Mouse (Mus musculus): Measurements from ENCODE around the gene Sema5b. TPM values are rescaled to one million over a fixed set of nuclear protein-coding genes. Genes with fewer than 3 reads are reported as not detected.
A peak's percentile ranks its signal among the peaks of the same experiment; 100 is the strongest.

Gene Sema5b
- total RNA-seq, 2 experiments from 2014 or later: 13.2 to 17.5 TPM

DNA sequence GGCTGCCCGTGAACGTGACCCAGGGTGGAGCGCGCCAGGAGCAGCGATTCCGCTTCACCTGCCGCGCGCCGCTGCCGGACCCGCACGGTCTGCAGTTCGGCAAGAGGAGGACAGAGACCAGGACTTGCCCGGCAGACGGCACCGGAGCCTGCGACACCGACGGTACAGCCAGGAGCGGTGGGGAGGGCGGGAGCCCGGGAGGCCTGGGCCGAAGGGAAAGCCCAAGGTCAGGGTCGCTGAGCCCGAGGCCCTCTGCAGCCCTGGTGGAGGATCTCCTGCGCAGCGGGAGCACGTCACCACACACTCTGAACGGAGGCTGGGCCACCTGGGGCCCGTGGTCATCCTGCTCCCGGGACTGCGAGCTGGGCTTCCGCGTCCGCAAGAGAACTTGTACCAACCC lies 119.3 kb downstream of the Sema5b start:
- intact Hi-C loops (cut with DNase I): no loop called here
- Histone ChIP-seq H3K27ac (no peak overlapping the region), H3K4me3 (no peak overlapping the region)
- no peak for TF ChIP-seq CTCF (IDR thresholded peaks at IDR 0.05)
- no peak for DNase-seq (ENCODE audit: extremely low spot score in 1 of 2, low spot score in 2 of 2)

GRCm38 (mm10) chr16:35663831-35664414 lies 123.0 kb downstream of the Sema5b start:
- TF ChIP-seq CTCF (IDR thresholded peaks at IDR 0.05): no peak
- no peak overlapping the region for H3K4me3 ChIP-seq
- no peak overlapping the region for H3K27ac ChIP-seq
- intact Hi-C loops (cut with DNase I): no loop called here
- no peak for DNase-seq (ENCODE audit: extremely low spot score in 1 of 2, low spot score in 2 of 2)

DNA sequence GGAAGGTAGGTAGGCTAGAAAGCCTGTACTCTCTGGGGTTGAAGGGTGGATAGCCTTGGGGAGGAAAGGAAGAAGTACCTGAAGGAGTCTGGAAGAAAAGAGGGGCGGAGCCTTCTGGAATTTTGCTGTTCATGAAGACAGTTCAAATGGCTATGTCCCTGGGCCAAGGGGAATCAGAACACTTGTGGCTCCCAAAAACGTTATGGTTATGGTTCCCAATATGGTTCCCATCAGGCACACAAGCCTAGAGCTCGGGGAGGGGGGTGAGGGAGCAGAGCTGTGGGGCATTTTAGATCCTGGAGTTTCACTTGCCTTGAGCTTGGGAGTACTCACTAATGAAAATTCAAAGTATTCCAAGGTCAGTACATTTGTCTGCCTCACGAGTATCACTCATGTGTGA lies 123.9 kb downstream of the Sema5b start:
- Histone ChIP-seq H3K27ac (no peak overlapping the region), H3K4me3 (no peak overlapping the region)
- DNase-seq (ENCODE audit: extremely low spot score in 1 of 2, low spot score in 2 of 2): no peak
- intact Hi-C loops (cut with DNase I): no loop called here
- no peak for TF ChIP-seq CTCF (IDR thresholded peaks at IDR 0.05)

- no peak for TF ChIP-seq CTCF (IDR thresholded peaks at IDR 0.05)
- Histone ChIP-seq H3K4me3 (no peak overlapping the region), H3K27ac (no peak overlapping the region)
- intact Hi-C loops (cut with DNase I): no loop called here
- no peak for DNase-seq (ENCODE audit: extremely low spot score in 1 of 2, low spot score in 2 of 2)
These were observed 136.7 kb downstream of the Sema5b start for GRCm38 (mm10) chr16:35677511-35678113.

GRCm38 (mm10) chr16:35678476-35678875 lies 137.5 kb downstream of the Sema5b start:
- Histone ChIP-seq H3K27ac (no peak overlapping the region), H3K4me3 (no peak overlapping the region)
- no peak for DNase-seq (ENCODE audit: extremely low spot score in 1 of 2, low spot score in 2 of 2)
- intact Hi-C loops (cut with DNase I): no loop called here
- no peak for TF ChIP-seq CTCF (IDR thresholded peaks at IDR 0.05)

DNA sequence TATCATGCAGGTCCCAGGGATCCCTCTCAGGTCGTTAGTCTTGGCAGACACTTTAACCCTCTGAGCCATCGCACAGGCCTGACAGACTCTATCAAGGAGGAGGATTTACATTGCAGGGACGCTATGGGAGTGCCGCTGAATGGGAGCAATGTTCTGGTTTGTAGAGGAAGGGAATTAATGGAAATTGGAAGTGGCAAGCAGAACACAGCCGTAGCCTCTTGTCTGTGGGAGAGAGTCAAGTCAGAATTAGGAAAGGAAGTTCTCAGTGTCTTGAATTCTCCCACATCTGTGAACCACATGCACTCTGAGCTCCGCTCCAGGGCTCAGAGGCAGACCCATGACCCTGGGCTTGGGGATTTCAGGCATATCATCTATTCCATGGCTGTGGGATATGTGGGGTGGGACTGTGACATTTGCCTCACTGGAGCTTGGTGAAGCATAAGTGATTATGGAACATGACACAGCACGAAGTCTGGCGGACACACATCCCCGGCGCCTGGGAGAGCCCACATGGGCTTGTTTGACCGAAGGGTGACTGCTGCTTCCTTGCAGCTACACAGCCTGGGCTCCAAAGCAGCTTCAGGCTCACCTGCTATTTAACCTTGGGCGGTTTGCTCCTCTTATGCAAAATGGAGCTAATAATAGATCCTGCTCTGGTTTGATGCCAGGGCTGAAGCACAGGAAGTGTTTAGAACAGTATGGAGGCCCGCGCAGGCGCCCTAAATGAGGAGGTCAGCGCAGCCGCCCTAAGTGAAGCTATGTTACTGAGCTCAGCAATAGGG lies 140.6 kb downstream of the Sema5b start:
- Histone ChIP-seq H3K4me3 (no peak overlapping the region), H3K27ac (no peak overlapping the region)
- DNase-seq (ENCODE audit: extremely low spot score in 1 of 2, low spot score in 2 of 2): no peak
- no peak for TF ChIP-seq CTCF (IDR thresholded peaks at IDR 0.05)
- intact Hi-C loops (cut with DNase I): no loop called here

DNA sequence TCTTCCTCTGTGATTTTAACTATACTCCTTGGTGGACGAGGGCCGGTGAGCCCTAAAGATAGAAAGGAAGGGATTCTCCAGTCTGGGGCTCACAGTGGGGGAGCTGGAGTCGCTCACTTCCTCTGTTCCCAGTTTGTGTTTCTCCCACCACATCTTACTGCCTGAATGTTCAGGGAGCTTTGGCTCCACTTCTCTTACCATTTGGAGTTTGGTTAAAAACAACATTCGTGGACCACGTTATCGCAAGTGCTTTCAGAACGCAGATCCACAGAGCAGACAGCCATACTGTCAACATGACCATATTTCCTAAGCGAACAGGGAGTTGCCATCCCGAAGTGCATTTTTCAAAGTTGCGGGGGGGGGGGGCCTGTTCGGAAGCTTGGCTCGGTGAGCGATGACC lies 144.1 kb downstream of the Sema5b start:
- DNase-seq (ENCODE audit: extremely low spot score in 1 of 2, low spot score in 2 of 2): no peak
- no peak overlapping the region for H3K4me3 ChIP-seq
- H3K27ac ChIP-seq: no peak overlapping the region
- TF ChIP-seq CTCF (IDR thresholded peaks at IDR 0.05): no peak
- intact Hi-C loops (cut with DNase I): no loop called here

DNA sequence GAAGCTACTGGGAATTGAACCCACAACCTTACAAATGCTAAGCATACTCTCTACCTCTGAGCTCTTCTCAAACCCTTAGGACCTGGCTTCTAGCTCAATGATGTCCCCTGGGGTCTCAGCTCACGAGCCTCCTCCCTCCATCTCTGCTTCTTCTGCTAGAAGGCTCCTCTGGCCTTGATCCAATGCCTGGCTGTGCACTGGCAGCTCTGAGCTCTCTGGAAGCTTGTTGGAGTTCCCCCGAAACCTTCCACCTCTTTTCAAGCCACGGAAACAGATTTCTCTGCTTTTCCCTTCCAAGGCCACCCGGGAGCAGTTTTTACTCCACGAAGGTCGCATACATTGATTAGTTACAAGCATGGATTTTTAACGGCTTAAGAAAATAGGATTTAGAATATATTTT lies 145.5 kb downstream of the Sema5b start:
- intact Hi-C loops (cut with DNase I): no loop called here
- TF ChIP-seq CTCF (IDR thresholded peaks at IDR 0.05): no peak
- Histone ChIP-seq H3K4me3 (no peak overlapping the region), H3K27ac (no peak overlapping the region)
- no peak for DNase-seq (ENCODE audit: extremely low spot score in 1 of 2, low spot score in 2 of 2)

- intact Hi-C loops (cut with DNase I): no loop called here
- DNase-seq (ENCODE audit: extremely low spot score in 1 of 2, low spot score in 2 of 2): no peak
- Histone ChIP-seq H3K27ac (no peak overlapping the region), H3K4me3 (no peak overlapping the region)
- no peak for TF ChIP-seq CTCF (IDR thresholded peaks at IDR 0.05)
These were observed 150.7 kb downstream of the Sema5b start for GRCm38 (mm10) chr16:35691606-35692005.

DNA sequence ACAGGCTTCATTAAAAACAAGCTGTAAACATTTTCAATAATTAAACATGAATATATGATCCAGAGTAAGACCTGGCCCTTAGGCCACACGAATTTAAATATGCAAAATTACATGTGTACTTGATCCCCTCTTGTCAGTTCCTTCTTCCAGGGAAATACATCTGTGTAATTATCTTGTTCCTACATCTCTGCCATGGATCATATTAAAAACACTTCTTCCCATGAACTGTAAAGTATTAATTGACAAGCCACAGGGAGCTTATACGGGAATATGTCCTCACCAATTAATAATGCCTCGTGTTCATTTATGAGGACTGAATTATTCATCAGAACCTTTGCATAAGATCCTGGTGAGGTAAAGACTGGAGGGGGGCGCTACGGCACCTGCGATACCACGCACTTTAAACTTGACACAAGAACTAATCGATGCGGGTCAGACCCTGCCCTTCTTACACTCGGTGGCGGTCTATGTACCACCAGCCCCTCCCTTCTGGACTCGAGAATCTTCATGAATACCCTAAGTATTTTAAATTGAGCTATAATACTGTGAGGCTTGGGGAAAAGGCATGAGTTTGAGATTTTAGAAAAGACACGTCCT lies 153.4 kb downstream of the Sema5b start:
- TF ChIP-seq CTCF (IDR thresholded peaks at IDR 0.05): no peak
- Histone ChIP-seq H3K27ac (no peak overlapping the region), H3K4me3 (no peak overlapping the region)
- DNase-seq (ENCODE audit: extremely low spot score in 1 of 2, low spot score in 2 of 2): no peak
- intact Hi-C loops (cut with DNase I): no loop called here

DNA sequence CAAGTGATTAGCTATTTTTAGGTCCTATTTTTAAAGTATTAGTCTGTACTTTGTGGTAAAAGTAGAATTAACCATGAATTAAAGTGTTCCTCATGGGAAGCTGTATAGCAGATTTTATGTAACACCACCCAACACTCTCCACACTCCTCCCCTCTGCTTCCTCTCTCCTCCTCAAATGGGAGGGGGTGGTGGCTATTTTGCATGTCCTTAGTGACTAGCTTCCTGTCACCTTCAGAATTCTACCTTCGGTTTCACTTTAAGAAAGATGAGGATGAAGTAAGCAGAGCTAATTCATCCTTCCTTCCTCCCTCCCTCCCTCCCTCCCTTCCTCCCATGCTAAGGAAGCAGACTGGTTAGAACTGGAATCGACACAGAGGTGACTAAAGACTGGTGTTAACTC lies 155.2 kb downstream of the Sema5b start:
- H3K4me3 ChIP-seq: no peak overlapping the region
- no peak for TF ChIP-seq CTCF (IDR thresholded peaks at IDR 0.05)
- intact Hi-C loops (cut with DNase I): no loop called here
- no peak for DNase-seq (ENCODE audit: extremely low spot score in 1 of 2, low spot score in 2 of 2)
- no peak overlapping the region for H3K27ac ChIP-seq

- intact Hi-C loops (cut with DNase I): no loop called here
- H3K4me3 ChIP-seq: no peak overlapping the region
These were observed 160.9 kb downstream of the Sema5b start for GRCm38 (mm10) chr16:35701823-35702222.

More at GRCm38 (mm10) chr16:35701823-35702222, 160.9 kb downstream of the Sema5b start:
- no peak for TF ChIP-seq CTCF (IDR thresholded peaks at IDR 0.05)
- H3K27ac ChIP-seq: no peak overlapping the region
- DNase-seq (ENCODE audit: extremely low spot score in 1 of 2, low spot score in 2 of 2): peak; percentile 50 to 59

Measured in left cerebral cortex, adult 2 months (tissue).